Mouse (Mus musculus) erythroblast, embryonic 14.5 days (primary cell): ENCODE measurements around the gene Mmd. TPM values are rescaled to one million over a fixed set of nuclear protein-coding genes. Genes with fewer than 3 reads are reported as not detected.

Experiments used
- H3K27me3 ChIP-seq: 2 replicates; pipeline ENCODE4 v1.6.1; 2012; ENCODE audit warnings: inconsistent platforms; ENCODE audit not compliant: control insufficient read depth
- H3K36me3 ChIP-seq: 2 replicates; pipeline ENCODE4 v1.6.1; 2012; ENCODE audit warnings: mild to moderate bottlenecking, inconsistent platforms; ENCODE audit not compliant: control insufficient read depth
- H3K4me1 ChIP-seq: 2 replicates; pipeline ENCODE4 v1.6.1; 2012; ENCODE audit warnings: inconsistent platforms; ENCODE audit not compliant: control insufficient read depth
- H3K4me3 ChIP-seq: replicated peaks from 2 replicates; pipeline ENCODE3; 2012; ENCODE audit warnings: moderate library complexity, mild to moderate bottlenecking, inconsistent platforms
- H3K9me3 ChIP-seq: 2 replicates; pipeline ENCODE4 v1.6.1; 2012; ENCODE audit warnings: low read length, inconsistent platforms, mixed read lengths; ENCODE audit not compliant: control insufficient read depth
- GATA1 ChIP-seq: IDR thresholded peaks from 2 replicates; pipeline ENCODE4 v1.6.1; 2012; ENCODE audit warnings: low read length, inconsistent platforms, mixed read lengths
- TAL1 ChIP-seq: IDR thresholded peaks from 3 replicates; pipeline ENCODE4 v1.6.1; 2012; ENCODE audit warnings: low read length, inconsistent platforms, mixed read lengths
- polyA plus RNA-seq: library from polyadenylated mRNA; stranded (reverse); fragments of >175 nt; gene quantifications from 2 replicates; pipeline ENCODE4 v1.2.3, GENCODE M21; 2012

Mmd gene
- polyA plus RNA-seq, 1 experiment = 0.04 TPM

GRCm38 (mm10) chr11:90320922-90321321 lies 71.7 kb downstream of the Mmd start:
- no peaks in the 10 kb centered on the region for H3K4me1 ChIP-seq
- no peaks in the 10 kb centered on the region for H3K9me3 ChIP-seq
- H3K4me3 ChIP-seq = no peak overlapping the region
- H3K36me3 ChIP-seq = no peaks in the 10 kb centered on the region
- no peaks in the 10 kb centered on the region for H3K27me3 ChIP-seq
- TF ChIP-seq GATA1 = no peak
- TF ChIP-seq TAL1 = no peak

DNA sequence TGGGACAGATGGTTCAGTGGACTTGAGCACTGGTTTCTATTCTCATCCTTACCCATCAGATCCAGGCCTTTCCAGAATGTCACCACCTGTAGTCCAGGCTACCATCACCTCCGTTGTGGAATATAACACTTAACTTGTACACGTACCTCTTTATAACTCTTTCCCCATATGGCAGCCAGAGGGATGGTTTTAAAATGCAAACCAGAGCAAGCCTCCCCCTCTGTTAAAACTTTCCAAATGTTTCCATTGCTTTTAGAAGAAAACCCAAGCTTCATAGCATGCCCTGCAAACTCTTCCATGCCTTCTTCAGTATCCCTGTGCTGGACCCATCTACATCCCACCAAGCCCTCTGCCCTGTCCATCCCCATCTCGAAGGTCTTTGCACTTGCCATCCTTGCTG lies 75.3 kb downstream of the Mmd start:
- TF ChIP-seq GATA1 (no peak), TAL1 (no peak)
- Histone ChIP-seq H3K27me3 (no peaks in the 10 kb centered on the region), H3K4me3 (no peak overlapping the region), H3K9me3 (no peaks in the 10 kb centered on the region), H3K4me1 (no peaks in the 10 kb centered on the region), H3K36me3 (no peaks in the 10 kb centered on the region)

- H3K36me3 ChIP-seq = no peaks in the 10 kb centered on the region
- no peaks in the 10 kb centered on the region for H3K4me1 ChIP-seq
- H3K9me3 ChIP-seq = no peaks in the 10 kb centered on the region
- no peak overlapping the region for H3K4me3 ChIP-seq
- H3K27me3 ChIP-seq = no peaks in the 10 kb centered on the region
- TF ChIP-seq GATA1 = no peak
- TF ChIP-seq TAL1 = no peak
Measured at GRCm38 (mm10) chr11:90326146-90326545, 76.9 kb downstream of the Mmd start.

- TF ChIP-seq GATA1 = no peak
- no peak for TF ChIP-seq TAL1
- Histone ChIP-seq H3K27me3 (no peaks in the 10 kb centered on the region), H3K9me3 (no peaks in the 10 kb centered on the region), H3K4me1 (no peaks in the 10 kb centered on the region), H3K4me3 (no peak overlapping the region), H3K36me3 (no peaks in the 10 kb centered on the region)
Measured at GRCm38 (mm10) chr11:90326836-90327235, 77.6 kb downstream of the Mmd start.

Other genes with a start within 250 kb of the Mmd start
- 0.01 and 0.05 TPM in 2 replicates for gene Pctp, start 246.6 kb upstream of the Mmd start, polyA plus RNA-seq
- not detected in 2 replicates for gene Tmem100, start 219.1 kb upstream of the Mmd start, polyA plus RNA-seq
- gene Gm45716, start 61.8 kb upstream of the Mmd start, polyA plus RNA-seq = 0.04 and 0.09 TPM in 2 replicates
- gene Hlf, start 141.4 kb downstream of the Mmd start, polyA plus RNA-seq = 0.01 and 0.20 TPM in 2 replicates